Mouse (Mus musculus) layer of hippocampus, postnatal 25 days (tissue): Measurements from ENCODE around the gene Baiap3. TPM values are rescaled to one million over a fixed set of nuclear protein-coding genes. Genes with fewer than 3 reads are reported as not detected.

Experiments
- DNase-seq, 2 experiments: peaks; one replicate each; pipeline ENCODE4 v3.0.0; 2022; ENCODE audit warnings: mixed read lengths in 2 of 2, low spot score in 1 of 2; ENCODE audit errors: extremely low spot score in 1 of 2
- microRNA-seq, 2 experiments: library from miRNA; unstranded; fragments of <30 nt; microRNA quantifications; one replicate each; pipeline ENCODE4 v1.2.0; 2021
- total RNA-seq, 2 experiments: library from RNA; stranded (reverse); gene quantifications; 2 replicates each; pipeline ENCODE4 v1.2.3; 2021

Gene Baiap3
- total RNA-seq, 2 experiments from 2014 or later = 6.6 to 8.9 TPM

- DNase-seq = no peak
Observed at GRCm38 (mm10) chr17:25211705-25212104, 44.5 kb downstream of the Baiap3 start.

GRCm38 (mm10) chr17:25210680-25211466 is 45.3 kb downstream of the Baiap3 start:
- no peak for DNase-seq

GRCm38 (mm10) chr17:25210006-25210405 is 46.2 kb downstream of the Baiap3 start:
- DNase-seq = no peak

- DNase-seq = no peak
Observed at GRCm38 (mm10) chr17:25202401-25202800, 53.8 kb downstream of the Baiap3 start.

Small RNA genes within 50 kb of the gene (microRNA-seq; reads per million reads assigned to microRNA genes)
- 21.3 to 43.9 reads per million in 2 experiments for gene Mir3547

Other genes with a start within 250 kb of the Baiap3 start
- gene Cramp1l, start 240.6 kb downstream of the Baiap3 start, total RNA-seq = 10 to 100 TPM; 23.6 to 27.5 TPM
- gene Ift140, start 240.3 kb downstream of the Baiap3 start, total RNA-seq = 10 to 100 TPM; 20.8 to 24.1 TPM
- 1 to 10 TPM; 8.0 to 8.4 TPM for gene Tmem204, start 172.8 kb downstream of the Baiap3 start, total RNA-seq
- 10 to 100 TPM; 29.3 to 43.2 TPM for gene Telo2, start 140.4 kb downstream of the Baiap3 start, total RNA-seq
- 1 to 10 TPM; 2.5 to 2.9 TPM for gene Ptx4, start 135.6 kb downstream of the Baiap3 start, total RNA-seq
- 10 to 100 TPM; 49.6 to 54.2 TPM for gene Clcn7, start 123.0 kb downstream of the Baiap3 start, total RNA-seq
- gene Ccdc154, start 93.9 kb downstream of the Baiap3 start, total RNA-seq = not detected
- not detected for gene Gm38655, start 80.9 kb downstream of the Baiap3 start, total RNA-seq
- gene BC003965, start 71.8 kb downstream of the Baiap3 start, total RNA-seq = 10 to 100 TPM; 20.7 to 21.5 TPM
- 10 to 100 TPM; 32.5 to 34.4 TPM for gene Unkl, start 68.0 kb downstream of the Baiap3 start, total RNA-seq
- 10 to 100 TPM; 74.3 to 74.9 TPM for gene Gnptg, start 16.2 kb downstream of the Baiap3 start, total RNA-seq
- gene Tsr3, start 16.2 kb downstream of the Baiap3 start, total RNA-seq = 10 to 100 TPM; 25.1 to 28.5 TPM
- 100 to 1,000 TPM; 229 to 234 TPM for gene Ube2i, start 18.3 kb upstream of the Baiap3 start, total RNA-seq
- gene Prss34, start 42.0 kb upstream of the Baiap3 start, total RNA-seq = not detected
- not detected for gene Prss28, start 52.3 kb upstream of the Baiap3 start, total RNA-seq
- gene Prss29, start 62.3 kb upstream of the Baiap3 start, total RNA-seq = not detected
- under 1 TPM in 1 of 2 experiments, not detected in 1; 0.42 TPM for gene Tpsab1, start 89.2 kb upstream of the Baiap3 start, total RNA-seq
- 1 to 10 TPM in 1 of 2 experiments, under 1 TPM in 1; 0.35 to 1.2 TPM for gene Tpsb2, start 109.9 kb upstream of the Baiap3 start, total RNA-seq
- not detected for gene Tpsg1, start 112.9 kb upstream of the Baiap3 start, total RNA-seq
- 100 to 1,000 TPM in 1 of 2 experiments, 10 to 100 TPM in 1; 91.0 to 119 TPM for gene Cacna1h, start 177.4 kb upstream of the Baiap3 start, total RNA-seq
- gene Tekt4, start 198.3 kb upstream of the Baiap3 start, total RNA-seq = 1 to 10 TPM; 1.7 to 2.4 TPM
- under 1 TPM in 1 of 2 experiments, not detected in 1; 0.15 TPM for gene Sstr5, start 240.9 kb upstream of the Baiap3 start, total RNA-seq